Comparison of ENCODE assay signal across 9 mouse cellular contexts in genomic region chr11:60346537-60346936, GRCm38 (mm10). TPM values are rescaled to one million over a fixed set of nuclear protein-coding genes. Genes with fewer than 3 reads are reported as not detected.
DNase-seq lines count a peak whose midpoint lies in the region; ATAC-seq and TF ChIP-seq lines count a peak whose summit lies in the region.
"Had no signal": no experiment of that assay in that cellular context is flagged by ENCODE, and none has a peak within 500 bp of the region (broad histone marks: within the 10 kb centered on the region; RNA-seq: fewer than 3 reads in every experiment).

No protein-coding gene starts in this region.

- no peaks in the 10 kb centered on the region for H3K27me3 ChIP-seq in midbrain, postnatal 0 days (ENCODE audit: insufficient read depth, low read length)
- no peaks in the 10 kb centered on the region for H3K27me3 ChIP-seq in midbrain, embryonic 16.5 days (ENCODE audit: control insufficient read depth, insufficient read depth, low read depth, low read length)
- H3K27me3 ChIP-seq in midbrain, embryonic 10.5 days (ENCODE audit: low read depth, poor library complexity, severe bottlenecking) = no peaks in the 10 kb centered on the region
- H3K27me3 ChIP-seq: megakaryocyte, embryonic 14.5 days had no signal

- no peak overlapping the region for H3K4me3 ChIP-seq in midbrain, postnatal 0 days (ENCODE audit: low read depth, low read length)
- H3K4me3 ChIP-seq in midbrain, embryonic 16.5 days (ENCODE audit: low read depth, low read length) = no peak overlapping the region
- H3K4me3 ChIP-seq in midbrain, embryonic 10.5 days = no peak overlapping the region
- H3K4me3 ChIP-seq: megakaryocyte, embryonic 14.5 days had no signal

- no peak overlapping the region for H3K9ac ChIP-seq in midbrain, postnatal 0 days (replicated peaks; ENCODE audit: low read length, poor library complexity, severe bottlenecking)
- no peak overlapping the region for H3K9ac ChIP-seq in midbrain, embryonic 16.5 days (ENCODE audit: low read depth, low read length)

- no peak overlapping the region for H3K27ac ChIP-seq in midbrain, postnatal 0 days (ENCODE audit: low read depth, low read length)
- no peak overlapping the region for H3K27ac ChIP-seq in midbrain, embryonic 16.5 days (ENCODE audit: low read length)
- H3K27ac ChIP-seq in midbrain, embryonic 10.5 days (replicated peaks) = no peak overlapping the region

- H3K36me3 ChIP-seq in midbrain, postnatal 0 days (ENCODE audit: insufficient read depth, low read length) = no peaks in the 10 kb centered on the region
- no peaks in the 10 kb centered on the region for H3K36me3 ChIP-seq in midbrain, embryonic 16.5 days (ENCODE audit: control insufficient read depth, insufficient read depth, low read length)
- no peaks in the 10 kb centered on the region for H3K36me3 ChIP-seq in midbrain, embryonic 10.5 days

- 60% methylated on average over 4 of the region's 4 CpGs for WGBS in midbrain, postnatal 0 days
- 65% methylated on average over 4 of the region's 4 CpGs for WGBS in midbrain, embryonic 16.5 days
- WGBS in midbrain, embryonic 10.5 days = 90% methylated on average over 4 of the region's 4 CpGs

- no peaks in the 10 kb centered on the region for H3K9me3 ChIP-seq in midbrain, postnatal 0 days (ENCODE audit: low read length)
- H3K9me3 ChIP-seq in midbrain, embryonic 16.5 days (replicated peaks; ENCODE audit: control insufficient read depth, low read length, poor library complexity, severe bottlenecking) = no peaks in the 10 kb centered on the region
- no peaks in the 10 kb centered on the region for H3K9me3 ChIP-seq in midbrain, embryonic 10.5 days (replicated peaks)
- H3K9me3 ChIP-seq: megakaryocyte, embryonic 14.5 days had no signal

- peak; percentile 70 for DNase-seq in midbrain, postnatal 0 days (ENCODE audit: low spot score)
- DNase-seq in adrenal gland, postnatal 25 days = peak; percentile 73
- peak; percentile 75 to 83 for DNase-seq in cerebellum, postnatal 36 days
- peak; percentile 81 for DNase-seq in lung, postnatal 36 days
- DNase-seq in spleen, postnatal 4 days (ENCODE audit: low spot score in 2 of 2) = no peak
- DNase-seq in midbrain, embryonic 10.5 days (ENCODE audit: low spot score) = no peak

- no peak overlapping the region for H3K4me2 ChIP-seq in midbrain, postnatal 0 days (ENCODE audit: low read depth, low read length, poor library complexity, severe bottlenecking)
- no peak overlapping the region for H3K4me2 ChIP-seq in midbrain, embryonic 16.5 days (ENCODE audit: low read length)

- peaks cover 4% of the 10 kb centered on the region; the same call in 1 of the 2 replicates for H3K4me1 ChIP-seq in midbrain, postnatal 0 days (ENCODE audit: insufficient read depth, low read length)
- peaks cover 6% of the 10 kb centered on the region for H3K4me1 ChIP-seq in midbrain, embryonic 16.5 days (ENCODE audit: control insufficient read depth, insufficient read depth, low read length)
- H3K4me1 ChIP-seq in midbrain, embryonic 10.5 days = peaks cover 3% of the 10 kb centered on the region

- no peak for ATAC-seq in midbrain, postnatal 0 days (ENCODE audit: low FRiP score)
- ATAC-seq in midbrain, embryonic 16.5 days = no peak
- ATAC-seq in erythroid progenitor cell, adult 5-6 weeks (replicated peaks; ENCODE audit: low FRiP score, poor library complexity, severe bottlenecking) = no peak

- no peak for TF ChIP-seq CTCF in midbrain, postnatal 0 days (IDR thresholded peaks at IDR 0.05)

RNA-seq across cellular contexts. Expression of gene Tom1l2, which starts 6.2 kb away (rescaled TPM):
- total RNA-seq in midbrain, postnatal 0 days (2014; rRNA removed) = 108 and 120 TPM in 2 replicates
- polyA plus RNA-seq in midbrain, postnatal 0 days (2015; fragmentation: Nextera tagmentation; extraction: Ambion mirVana) = 49.4 and 51.6 TPM in 2 replicates
- polyA plus RNA-seq in midbrain, embryonic 16.5 days (2015; fragmentation: Nextera tagmentation; extraction: Ambion mirVana) = 66.4 and 74.6 TPM in 2 replicates
- total RNA-seq in adrenal gland, postnatal 25 days (2021) = 74.6 and 95.4 TPM in 2 replicates
- 17.6 and 26.2 TPM in 2 replicates for polyA plus RNA-seq in midbrain, embryonic 10.5 days (2016; fragmentation: Nextera tagmentation; extraction: Ambion mirVana)
- total RNA-seq in erythroid progenitor cell, adult 5-6 weeks (2015; ENCODE audit: low replicate concordance) = 3.8 and 9.7 TPM in 2 replicates
- 3.6 and 3.9 TPM in 2 replicates for total RNA-seq in erythroid progenitor cell, adult 5-6 weeks (2017; ENCODE audit: low replicate concordance)

RNA-seq across cellular contexts. Expression of gene Drc3, which starts 6.6 kb away (rescaled TPM):
- total RNA-seq in midbrain, postnatal 0 days (2014; rRNA removed) = 9.2 and 14.1 TPM in 2 replicates
- 7.1 and 8.6 TPM in 2 replicates for polyA plus RNA-seq in midbrain, postnatal 0 days (2015; fragmentation: Nextera tagmentation; extraction: Ambion mirVana)
- 6.6 and 7.1 TPM in 2 replicates for polyA plus RNA-seq in midbrain, embryonic 16.5 days (2015; fragmentation: Nextera tagmentation; extraction: Ambion mirVana)
- total RNA-seq in adrenal gland, postnatal 25 days (2021) = 0.81 and 2.3 TPM in 2 replicates
- 1.7 and 1.8 TPM in 2 replicates for polyA plus RNA-seq in midbrain, embryonic 10.5 days (2016; fragmentation: Nextera tagmentation; extraction: Ambion mirVana)
- not detected in 2 replicates for total RNA-seq in erythroid progenitor cell, adult 5-6 weeks (2015; ENCODE audit: low replicate concordance)
- total RNA-seq in erythroid progenitor cell, adult 5-6 weeks (2017; ENCODE audit: low replicate concordance) = not detected in 2 replicates

Comparison
In these comparisons a context has a peak if more than half of its experiments do, and no peak if none do; other contexts are left out.
1. DNase-seq: peak in midbrain, postnatal 0 days (single experiment), adrenal gland, postnatal 25 days (single experiment), cerebellum, postnatal 36 days (2 of 2) and lung, postnatal 36 days (single experiment); none in spleen, postnatal 4 days (0 of 2) and midbrain, embryonic 10.5 days (single experiment).